ENCODE assay signal across 14 mouse cellular contexts in the genomic region with DNA sequence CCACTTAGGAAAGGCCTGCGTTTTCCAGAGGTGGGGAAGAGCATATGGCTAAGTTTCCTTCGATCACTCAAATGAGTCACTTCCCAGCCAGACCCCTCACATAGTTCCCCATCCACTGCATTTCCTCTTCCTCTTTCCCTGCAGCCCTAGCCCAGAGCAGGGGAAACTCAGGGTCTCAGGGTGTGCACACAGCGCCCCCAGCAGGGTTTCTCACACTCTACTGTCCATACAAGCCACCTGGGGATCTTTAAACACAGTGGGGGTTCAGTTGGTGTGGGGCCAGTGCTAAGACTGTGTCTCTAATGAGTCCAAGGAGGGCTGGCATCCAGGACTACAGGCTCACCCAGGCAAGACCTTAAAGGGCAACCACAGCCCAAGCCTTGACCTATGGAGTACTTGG. TPM values are rescaled to one million over a fixed set of nuclear protein-coding genes. Genes with fewer than 3 reads are reported as not detected.
DNase-seq lines count a peak whose midpoint lies in the region; ATAC-seq lines count a peak whose summit lies in the region.
"Had no signal": no experiment of that assay in that cellular context is flagged by ENCODE, and none has a peak within 500 bp of the region (broad histone marks: within the 10 kb centered on the region; RNA-seq: fewer than 3 reads in every experiment).

No protein-coding gene starts in this region.

- no peaks in the 10 kb centered on the region for H3K36me3 ChIP-seq in macrophage (ENCODE audit: inconsistent target)

- peak overlapping the region; percentile 91 for H3K27ac ChIP-seq in macrophage
- H3K27ac ChIP-seq: hindbrain, postnatal 0 days; midbrain, embryonic 15.5 days; neural tube, embryonic 13.5 days had no signal

- no peak for ATAC-seq in erythroid progenitor cell, adult 5-6 weeks (replicated peaks; ENCODE audit: low FRiP score, poor library complexity, severe bottlenecking)
- ATAC-seq: forebrain, postnatal 0 days; hindbrain, postnatal 0 days; midbrain, embryonic 15.5 days had no signal

- WGBS in macrophage (ENCODE audit: missing documents) = 6% methylated on average over 3 of the region's 3 CpGs

- no peaks in the 10 kb centered on the region for H3K79me2 ChIP-seq in macrophage (ENCODE audit: inconsistent target)

- no peak overlapping the region for H3K4me3 ChIP-seq in macrophage (ENCODE audit: inconsistent target)
- H3K4me3 ChIP-seq: midbrain, embryonic 15.5 days; neural tube, embryonic 13.5 days had no signal

- DNase-seq in layer of hippocampus, adult 11-12 months (ENCODE audit: low spot score) = peak; percentile 43
- no peak for DNase-seq in layer of hippocampus, adult 9-10 months (ENCODE audit: low spot score)
- DNase-seq in 416B (ENCODE audit: low read depth) (peak; percentile 27), R1 (ENCODE audit: low read depth, low spot score) (peak; percentile 7)
- no peak for DNase-seq in frontal cortex, postnatal 10 days (ENCODE audit: low spot score in 2 of 2)
- DNase-seq in adrenal gland, postnatal 10 days = no peak
- DNase-seq: adrenal gland, adult 8-10 months; forebrain, postnatal 0 days; kidney, postnatal 14 days had no signal

RNA-seq across cellular contexts. Expression of a gene that starts 5.0 kb away (rescaled TPM):
- 10 to 100 TPM in 20 of 26 experiments, 1 to 10 TPM in 6; 7.7 to 19.3 (median 12.0) TPM for total RNA-seq in macrophage (2018; cell fraction: chromatin; rRNA removed)
- total RNA-seq in macrophage (2018; cell fraction: cytosol; rRNA removed) = 10 to 100 TPM; 35.3 to 80.0 (median 55.9) TPM
- total RNA-seq in macrophage (2018; cell fraction: nucleus; rRNA removed) = 10 to 100 TPM; 12.6 to 31.8 (median 18.8) TPM
- polyA plus RNA-seq in macrophage (2018) = 29.8 to 44.9 TPM (median 39.4 TPM) in 3 replicates
- total RNA-seq in adrenal gland, postnatal 10 days (2021) = 10 to 100 TPM; 16.1 to 18.5 TPM
- 11.9 and 18.0 TPM in 2 replicates for total RNA-seq in erythroid progenitor cell, adult 5-6 weeks (2015; ENCODE audit: low replicate concordance)
- total RNA-seq in erythroid progenitor cell, adult 5-6 weeks (2017; ENCODE audit: low replicate concordance) = 6.4 and 31.5 TPM in 2 replicates

RNA-seq across cellular contexts. Expression of a gene that starts 12.5 kb away (rescaled TPM):
- total RNA-seq in macrophage (2018; cell fraction: chromatin; rRNA removed) = 10 to 100 TPM; 15.3 to 70.9 (median 30.3) TPM
- 1 to 10 TPM; 2.5 to 9.7 (median 5.3) TPM for total RNA-seq in macrophage (2018; cell fraction: cytosol; rRNA removed)
- total RNA-seq in macrophage (2018; cell fraction: nucleus; rRNA removed) = 10 to 100 TPM in 25 of 26 experiments, 1 to 10 TPM in 1; 9.8 to 55.7 (median 28.5) TPM
- 2.4 to 5.2 TPM (median 4.4 TPM) in 3 replicates for polyA plus RNA-seq in macrophage (2018)
- 1 to 10 TPM in 1 of 2 experiments, under 1 TPM in 1; 0.93 to 1.8 TPM for total RNA-seq in adrenal gland, postnatal 10 days (2021)
- total RNA-seq in erythroid progenitor cell, adult 5-6 weeks (2015; ENCODE audit: low replicate concordance) = not detected in 2 replicates
- not detected in 2 replicates for total RNA-seq in erythroid progenitor cell, adult 5-6 weeks (2017; ENCODE audit: low replicate concordance)

RNA-seq across cellular contexts. Expression of a gene that starts 13.0 kb away (rescaled TPM):
- 100 to 1,000 TPM in 19 of 26 experiments, 10 to 100 TPM in 7; 38.5 to 511 (median 181) TPM for total RNA-seq in macrophage (2018; cell fraction: chromatin; rRNA removed)
- total RNA-seq in macrophage (2018; cell fraction: cytosol; rRNA removed) = 100 to 1,000 TPM in 21 of 26 experiments, 10 to 100 TPM in 5; 78.1 to 341 (median 209) TPM
- total RNA-seq in macrophage (2018; cell fraction: nucleus; rRNA removed) = 100 to 1,000 TPM in 24 of 26 experiments, 10 to 100 TPM in 2; 63.6 to 577 (median 286) TPM
- 84.4 to 133 TPM (median 111 TPM) in 3 replicates for polyA plus RNA-seq in macrophage (2018)
- total RNA-seq in adrenal gland, postnatal 10 days (2021) = 1 to 10 TPM; 4.2 to 5.8 TPM
- total RNA-seq in erythroid progenitor cell, adult 5-6 weeks (2015; ENCODE audit: low replicate concordance) = not detected in 2 replicates
- not detected in 2 replicates for total RNA-seq in erythroid progenitor cell, adult 5-6 weeks (2017; ENCODE audit: low replicate concordance)

RNA-seq across cellular contexts. Expression of a gene that starts 14.3 kb away (rescaled TPM):
- 1,000 to 10,000 TPM in 11 of 26 experiments, 100 to 1,000 TPM in 15; 122 to 1,570 (median 865) TPM for total RNA-seq in macrophage (2018; cell fraction: chromatin; rRNA removed)
- 100 to 1,000 TPM; 129 to 393 (median 270) TPM for total RNA-seq in macrophage (2018; cell fraction: cytosol; rRNA removed)
- total RNA-seq in macrophage (2018; cell fraction: nucleus; rRNA removed) = 100 to 1,000 TPM; 145 to 858 (median 561) TPM
- polyA plus RNA-seq in macrophage (2018) = 230 to 319 TPM (median 312 TPM) in 3 replicates
- total RNA-seq in adrenal gland, postnatal 10 days (2021) = 10 to 100 TPM; 21.7 to 26.0 TPM
- 30.6 and 51.2 TPM in 2 replicates for total RNA-seq in erythroid progenitor cell, adult 5-6 weeks (2015; ENCODE audit: low replicate concordance)
- 27.9 and 33.4 TPM in 2 replicates for total RNA-seq in erythroid progenitor cell, adult 5-6 weeks (2017; ENCODE audit: low replicate concordance)

RNA-seq across cellular contexts. Expression of a gene that starts 36.9 kb away (rescaled TPM):
- 10 to 100 TPM in 24 of 26 experiments, 1 to 10 TPM in 2; 8.1 to 32.4 (median 21.4) TPM for total RNA-seq in macrophage (2018; cell fraction: chromatin; rRNA removed)
- 10 to 100 TPM; 14.1 to 24.3 (median 19.8) TPM for total RNA-seq in macrophage (2018; cell fraction: cytosol; rRNA removed)
- 10 to 100 TPM; 10.7 to 37.3 (median 20.3) TPM for total RNA-seq in macrophage (2018; cell fraction: nucleus; rRNA removed)
- polyA plus RNA-seq in macrophage (2018) = 16.8 to 21.8 TPM (median 20.3 TPM) in 3 replicates
- total RNA-seq in adrenal gland, postnatal 10 days (2021) = 10 to 100 TPM; 23.2 to 24.6 TPM
- 3.2 and 8.4 TPM in 2 replicates for total RNA-seq in erythroid progenitor cell, adult 5-6 weeks (2015; ENCODE audit: low replicate concordance)
- total RNA-seq in erythroid progenitor cell, adult 5-6 weeks (2017; ENCODE audit: low replicate concordance) = 3.1 and 3.8 TPM in 2 replicates

Comparison
In these comparisons a context has a peak if more than half of its experiments do, and no peak if none do; other contexts are left out.
1. DNase-seq: peak in layer of hippocampus, adult 11-12 months (single experiment), 416B (single experiment) and R1 (single experiment); none in layer of hippocampus, adult 9-10 months (single experiment), frontal cortex, postnatal 10 days (0 of 2) and adrenal gland, postnatal 10 days (single experiment).